Mouse (Mus musculus) liver, postnatal 0 days (tissue): Measurements from ENCODE around the gene Themis2. TPM values are rescaled to one million over a fixed set of nuclear protein-coding genes. Genes with fewer than 3 reads are reported as not detected.

Experiments
- ATAC-seq: fragments of 200-750 bp; cut with Nextera tagmentation; 2 replicates; pipeline ENCODE4 v1.8.0; 2017; ENCODE audit warnings: mild to moderate bottlenecking, moderate library complexity
- DNase-seq: peaks from one replicate; pipeline ENCODE4 v3.0.0-alpha.2; 2016
- H3K27ac ChIP-seq: fragments of 300-500 bp; sonication (generic); 2 replicates; pipeline ENCODE4 v1.5.1; 2014; ENCODE audit warnings: antibody characterized with exemption, moderate library complexity, mild to moderate bottlenecking, low read depth
- H3K27me3 ChIP-seq: fragments of 300-500 bp; sonication (generic); 2 replicates; pipeline ENCODE4 v1.6.1; 2014; ENCODE audit warnings: low read length, control low read depth, mixed read lengths; ENCODE audit not compliant: insufficient read depth
- H3K36me3 ChIP-seq: fragments of 300-500 bp; sonication (generic); replicated peaks from 2 replicates; pipeline ENCODE4 v1.6.1; 2014; ENCODE audit warnings: mild to moderate bottlenecking, control low read depth, low read length, moderate library complexity, mixed read lengths; ENCODE audit not compliant: insufficient read depth
- H3K4me1 ChIP-seq: fragments of 300-500 bp; sonication (generic); 2 replicates; pipeline ENCODE4 v1.6.1; 2014; ENCODE audit warnings: antibody characterized with exemption, mild to moderate bottlenecking, control low read depth; ENCODE audit not compliant: insufficient read depth
- H3K4me2 ChIP-seq: fragments of 300-500 bp; sonication (generic); 2 replicates; pipeline ENCODE4 v1.6.1; 2014; ENCODE audit warnings: low read depth, mild to moderate bottlenecking, low read length, moderate library complexity, mixed read lengths
- H3K4me3 ChIP-seq: fragments of 300-500 bp; sonication (generic); 2 replicates; pipeline ENCODE4 v1.5.1; 2014; ENCODE audit warnings: low read depth, low read length
- H3K9ac ChIP-seq: fragments of 300-500 bp; sonication (generic); replicated peaks from 2 replicates; pipeline ENCODE4 v1.6.1; 2014; ENCODE audit warnings: mild to moderate bottlenecking, moderate library complexity
- H3K9me3 ChIP-seq: fragments of 300-500 bp; sonication (generic); 2 replicates; pipeline ENCODE4 v1.6.1; 2016; ENCODE audit warnings: mild to moderate bottlenecking, control low read depth, low read length, mixed read lengths
- CTCF ChIP-seq: sonication (generic); IDR thresholded peaks from 2 replicates; pipeline ENCODE4 v1.5.1; 2016; ENCODE audit warnings: antibody characterized with exemption, low read depth
- EP300 ChIP-seq: IDR thresholded peaks from 2 replicates; pipeline ENCODE4 v1.6.1; 2016; ENCODE audit warnings: antibody characterized with exemption, low read depth, mild to moderate bottlenecking
- WGBS: fragments of 180-500 bp; shearing (Covaris S2); extraction: QIAGEN DNeasy Blood & Tissue Kit; methylation state at CpG from one replicate; pipeline ENCODE4 v1.1.7; 2014; ENCODE audit not compliant: insufficient replicate concordance; 5-methylcytosine and 5-hydroxymethylcytosine counted together
- polyA plus RNA-seq: library from polyadenylated mRNA; unstranded; fragments of >200 nt; fragmentation: Nextera tagmentation; extraction: Ambion mirVana; gene quantifications from 2 replicates; pipeline ENCODE4 v1.2.1, GENCODE M21; 2015

Gene Themis2
- polyA plus RNA-seq, 1 experiment from 2014 or later, result 3.1 TPM

DNA sequence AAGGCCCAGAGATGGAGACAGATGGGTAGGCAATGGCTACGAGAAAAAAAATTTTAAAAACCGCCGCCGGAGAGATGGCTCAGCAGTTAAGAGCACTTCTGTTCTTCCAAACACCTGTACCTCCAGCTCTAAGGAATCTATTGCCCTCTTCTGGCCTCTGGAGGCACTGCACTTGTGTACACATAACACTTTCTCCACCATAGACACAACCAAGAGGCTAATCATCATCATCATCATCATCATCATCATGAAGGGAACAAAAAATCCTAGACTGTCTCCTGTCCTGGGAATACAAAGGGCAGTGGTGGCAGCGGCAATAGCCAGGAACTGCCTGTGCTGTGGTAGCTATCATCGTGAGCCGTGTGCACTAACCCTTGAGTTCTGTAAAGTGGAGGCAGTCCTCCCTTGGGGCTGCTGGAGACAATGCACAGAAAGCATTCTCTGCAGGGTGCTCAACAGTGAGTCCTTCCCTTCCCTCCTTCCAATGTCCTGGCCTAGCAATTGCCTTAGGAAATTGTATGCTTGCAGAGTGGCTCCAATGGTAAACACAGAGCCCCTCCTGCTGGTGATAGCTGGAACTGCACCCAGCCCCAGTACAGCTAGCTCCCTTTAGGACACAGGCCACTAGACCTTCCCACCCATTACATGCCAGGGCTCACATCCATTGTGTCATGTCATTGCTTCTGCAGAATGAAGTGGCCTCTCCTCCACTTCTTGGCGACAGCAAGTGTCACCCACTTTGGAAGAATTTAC, 27.6 kb upstream of the Themis2 start:
- peak; percentile 83 for ATAC-seq
- WGBS, result 52% methylated on average over 8 of the region's 8 CpGs

DNA sequence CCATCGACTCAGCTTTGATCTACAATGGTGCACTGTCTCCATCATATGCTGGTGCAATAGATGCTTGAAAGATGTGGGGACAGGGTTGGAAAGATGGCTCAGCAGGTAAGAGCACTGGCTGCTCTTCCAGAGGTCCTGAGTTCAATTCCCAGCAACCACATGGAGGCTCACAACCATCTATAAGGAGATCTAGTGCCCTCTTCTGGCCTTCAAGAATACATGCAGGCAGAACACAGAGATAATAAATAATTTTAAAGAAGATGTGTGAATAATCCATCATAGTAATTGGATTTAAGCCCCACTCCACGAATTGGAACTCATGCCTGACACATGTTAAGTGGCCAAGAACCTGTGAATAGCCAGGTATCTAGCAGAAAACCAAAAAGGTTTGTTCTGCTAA, 22.3 kb upstream of the Themis2 start:
- H3K4me1 ChIP-seq, result peaks cover 6% of the 10 kb centered on the region
- no peak overlapping the region for H3K27ac ChIP-seq
- no peaks in the 10 kb centered on the region for H3K9me3 ChIP-seq
- TF ChIP-seq CTCF (peak; percentile 45), EP300 (no peak)
- no peaks in the 10 kb centered on the region for H3K27me3 ChIP-seq
- H3K4me2 ChIP-seq, result no peak overlapping the region
- H3K36me3 ChIP-seq, result no peaks in the 10 kb centered on the region
- WGBS, result 60% methylated on average over 2 of the region's 2 CpGs
- H3K9ac ChIP-seq, result no peak overlapping the region
- no peak overlapping the region for H3K4me3 ChIP-seq
- DNase-seq (no peak), ATAC-seq (no peak)

More for the DNA sequence above, 27.6 kb upstream of the Themis2 start:
- DNase-seq, result peak; percentile 89
- no peak overlapping the region for H3K4me2 ChIP-seq
- TF ChIP-seq EP300 (no peak), CTCF (peak; percentile 96)
- no peaks in the 10 kb centered on the region for H3K4me1 ChIP-seq
- H3K9ac ChIP-seq, result no peak overlapping the region
- H3K9me3 ChIP-seq, result no peaks in the 10 kb centered on the region
- no peak overlapping the region for H3K27ac ChIP-seq
- H3K27me3 ChIP-seq, result no peaks in the 10 kb centered on the region
- H3K36me3 ChIP-seq, result peaks cover 22% of the 10 kb centered on the region
- no peak overlapping the region for H3K4me3 ChIP-seq

DNA sequence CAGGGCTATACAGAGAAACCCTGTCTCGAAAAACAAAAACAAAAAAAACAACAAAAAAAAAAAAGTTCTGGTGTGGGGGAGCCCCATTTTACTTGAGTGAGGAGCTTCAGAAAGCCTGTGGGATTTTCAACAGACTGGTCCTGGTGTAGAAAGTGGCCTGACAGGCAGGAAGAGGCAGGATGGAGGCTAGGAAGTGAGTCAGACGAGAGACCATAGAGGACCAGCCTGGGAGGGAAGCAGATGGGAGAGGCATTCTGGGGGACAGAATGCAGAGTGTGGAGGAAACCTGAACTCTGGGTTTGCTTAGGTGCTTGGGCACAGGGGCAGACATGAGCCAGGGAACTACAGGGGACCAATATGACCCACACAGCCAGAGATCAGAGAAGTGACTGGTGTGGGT, 20.7 kb upstream of the Themis2 start:
- TF ChIP-seq CTCF, result no peak
- Histone ChIP-seq H3K9ac (no peak overlapping the region), H3K36me3 (no peaks in the 10 kb centered on the region), H3K27me3 (no peaks in the 10 kb centered on the region), H3K4me1 (peaks cover 6% of the 10 kb centered on the region), H3K27ac (peak overlapping the region; percentile 74; the same call in 1 of the 2 replicates), H3K9me3 (no peaks in the 10 kb centered on the region), H3K4me3 (no peak overlapping the region), H3K4me2 (no peak overlapping the region)
- no peak for DNase-seq
- no peak for ATAC-seq
- 36% methylated on average over 2 of the region's 2 CpGs for WGBS

DNA sequence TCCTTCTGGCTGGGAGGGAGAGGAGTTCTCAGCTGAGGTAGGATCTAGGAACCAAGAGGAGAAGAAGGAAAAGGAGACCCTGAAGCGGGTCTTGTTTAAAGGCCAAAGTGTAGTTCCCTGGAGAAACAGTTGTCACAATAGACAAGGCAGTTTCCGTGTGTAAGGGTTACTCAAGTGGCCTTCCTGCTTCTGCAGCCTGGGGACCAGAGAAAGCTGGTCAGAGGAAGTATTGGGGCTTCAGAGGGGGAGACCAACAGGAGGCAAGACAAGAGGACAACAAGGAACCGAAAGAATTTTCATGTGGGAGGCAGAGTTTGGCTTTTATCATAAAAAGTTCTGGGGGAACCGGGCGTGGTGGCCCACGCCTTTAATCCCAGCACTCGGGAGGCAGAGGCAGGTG, 20.2 kb upstream of the Themis2 start:
- no peak overlapping the region for H3K4me3 ChIP-seq
- peak overlapping the region; percentile 74 for H3K27ac ChIP-seq
- no peaks in the 10 kb centered on the region for H3K27me3 ChIP-seq
- no peak overlapping the region for H3K9ac ChIP-seq
- TF ChIP-seq CTCF, result no peak
- H3K4me2 ChIP-seq, result no peak overlapping the region
- DNase-seq, result no peak
- H3K4me1 ChIP-seq, result peaks cover 6% of the 10 kb centered on the region
- no peaks in the 10 kb centered on the region for H3K9me3 ChIP-seq
- no peak for ATAC-seq
- WGBS, result 42% methylated on average over 7 of the region's 7 CpGs
- no peaks in the 10 kb centered on the region for H3K36me3 ChIP-seq

DNA sequence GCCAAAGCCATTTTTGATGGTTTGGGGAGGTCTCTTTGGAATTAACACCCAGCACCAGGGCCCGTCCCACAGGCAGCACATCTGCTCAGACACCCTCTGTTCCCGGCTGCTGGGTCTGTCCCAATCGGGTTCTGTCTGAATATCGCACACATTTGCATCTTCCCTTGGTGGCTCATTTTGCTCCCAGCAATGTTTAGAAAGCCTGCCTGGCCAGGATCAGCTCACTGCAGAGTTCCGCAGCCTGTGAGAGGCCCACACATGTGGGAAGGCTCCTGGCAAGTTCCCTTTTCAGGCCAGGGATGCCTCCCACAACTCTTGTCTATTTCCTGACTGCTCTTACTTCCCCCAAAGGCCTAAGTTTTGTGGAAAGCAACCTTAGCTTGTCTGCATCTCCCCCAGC, 13.4 kb upstream of the Themis2 start:
- peaks cover 19% of the 10 kb centered on the region for H3K4me1 ChIP-seq
- H3K27ac ChIP-seq, result peak overlapping the region; percentile 62
- no peaks in the 10 kb centered on the region for H3K27me3 ChIP-seq
- no peak overlapping the region for H3K9ac ChIP-seq
- no peak overlapping the region for H3K4me3 ChIP-seq
- H3K36me3 ChIP-seq, result no peaks in the 10 kb centered on the region
- TF ChIP-seq CTCF, result no peak
- TF ChIP-seq EP300, result no peak
- WGBS, result 50% methylated on average over 5 of the region's 5 CpGs
- no peak for DNase-seq
- H3K9me3 ChIP-seq, result peaks cover 4% of the 10 kb centered on the region; the same call in 1 of the 2 replicates
- ATAC-seq, result no peak
- no peak overlapping the region for H3K4me2 ChIP-seq

DNA sequence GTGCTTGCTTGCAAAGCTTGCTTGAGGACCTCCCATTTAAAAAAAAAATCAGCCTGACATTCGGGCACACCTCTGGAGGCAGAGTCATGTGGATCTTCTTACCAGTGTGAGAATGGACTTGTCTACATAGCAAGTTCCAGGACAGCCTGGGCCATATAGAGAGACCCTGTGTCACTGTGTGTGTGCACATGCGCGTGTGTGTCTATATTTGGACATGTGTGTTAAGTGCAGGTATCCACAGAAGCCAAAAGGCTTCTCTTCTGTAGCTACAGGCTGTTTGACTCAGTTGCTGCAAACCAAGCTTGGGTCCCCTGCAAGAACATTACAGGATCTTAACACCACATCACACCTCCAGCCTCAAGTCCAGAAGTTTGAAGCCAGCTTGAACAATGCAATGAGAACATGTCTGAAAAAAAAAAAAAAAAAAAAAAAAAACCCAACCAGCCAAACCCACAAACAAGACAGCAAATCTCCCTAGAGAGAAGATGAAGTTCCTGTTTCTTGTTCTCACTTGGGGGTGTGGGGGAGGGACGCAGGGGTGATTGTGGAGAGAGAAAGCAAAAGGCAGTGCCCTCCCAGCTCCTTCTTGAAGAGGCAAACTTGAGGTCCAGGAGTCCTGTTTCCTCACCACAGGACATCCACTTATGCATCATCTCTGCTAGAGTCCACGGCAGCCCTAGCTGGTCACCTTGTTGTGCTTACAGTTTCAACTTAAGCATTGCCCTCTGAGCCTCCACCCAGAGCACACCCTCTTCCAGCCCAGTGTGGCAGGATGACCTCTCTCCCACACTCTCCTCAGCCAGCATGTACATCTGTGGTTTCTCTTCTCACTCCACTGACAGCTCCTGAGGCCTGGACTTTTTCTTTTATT, 11.8 kb upstream of the Themis2 start:
- DNase-seq (peak; percentile 54), ATAC-seq (peak; percentile 50; the same call in 1 of the 2 replicates)
- H3K36me3 ChIP-seq, result no peaks in the 10 kb centered on the region
- peak overlapping the region; percentile 73 for H3K27ac ChIP-seq
- no peak for TF ChIP-seq CTCF
- TF ChIP-seq EP300, result no peak
- H3K27me3 ChIP-seq, result no peaks in the 10 kb centered on the region
- no peak overlapping the region for H3K4me3 ChIP-seq
- 0 out of 2 replicates have a peak overlapping the region, but pooled peaks have one; percentile 30 for H3K4me2 ChIP-seq
- peaks cover 4% of the 10 kb centered on the region; the same call in 1 of the 2 replicates for H3K9me3 ChIP-seq
- peaks cover 19% of the 10 kb centered on the region for H3K4me1 ChIP-seq
- H3K9ac ChIP-seq, result no peak overlapping the region
- WGBS, result 34% methylated on average over 5 of the region's 5 CpGs
